Mouse (Mus musculus): ENCODE measurements around the gene Strada.

Gene Strada

GRCm38 (mm10) chr11:106191716-106192115 is 10.3 kb downstream of the Strada start:
- DNase-seq (ENCODE audit: extremely low spot score, low read depth, low spot score): no peak

DNA sequence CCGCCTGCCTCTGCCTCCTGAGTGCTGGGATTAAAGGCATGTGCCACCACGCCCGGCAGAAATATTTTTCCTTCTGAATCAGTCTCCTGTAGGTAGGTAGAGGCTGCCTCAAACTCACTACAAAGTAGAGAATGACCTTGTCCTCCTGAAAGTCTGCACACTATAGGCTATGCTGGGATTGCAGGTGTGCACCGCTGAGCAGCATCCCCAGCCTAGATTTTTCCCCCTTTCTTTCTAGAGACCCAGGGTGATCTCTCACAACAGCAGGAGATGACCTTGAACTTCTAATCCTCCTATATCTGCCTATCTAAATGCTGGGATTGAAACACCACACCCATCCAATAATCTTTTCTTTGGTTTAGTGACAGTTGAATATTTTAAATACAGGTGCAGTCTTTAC is 14.6 kb downstream of the Strada start:
- no peak for DNase-seq (ENCODE audit: extremely low spot score, low read depth, low spot score)

DNA sequence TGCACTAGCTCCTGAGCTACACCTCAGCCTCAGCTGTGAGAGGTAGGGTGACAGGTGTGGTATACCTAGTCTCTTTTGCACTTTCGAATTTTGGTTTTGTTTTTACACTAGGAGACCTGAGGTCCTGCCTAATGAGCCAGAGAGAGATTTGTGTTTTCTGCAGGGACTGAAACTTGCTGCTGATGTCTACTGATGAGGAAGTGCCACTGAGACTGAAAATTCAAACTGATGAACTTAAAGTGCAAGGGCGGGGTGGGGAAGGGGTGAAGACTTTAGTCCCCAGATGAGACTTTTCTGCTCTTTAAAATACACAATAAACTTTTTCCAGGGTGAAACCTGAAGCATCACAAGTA is 21.5 kb downstream of the Strada start:
- no peak for DNase-seq (ENCODE audit: extremely low spot score, low read depth, low spot score)

DNA sequence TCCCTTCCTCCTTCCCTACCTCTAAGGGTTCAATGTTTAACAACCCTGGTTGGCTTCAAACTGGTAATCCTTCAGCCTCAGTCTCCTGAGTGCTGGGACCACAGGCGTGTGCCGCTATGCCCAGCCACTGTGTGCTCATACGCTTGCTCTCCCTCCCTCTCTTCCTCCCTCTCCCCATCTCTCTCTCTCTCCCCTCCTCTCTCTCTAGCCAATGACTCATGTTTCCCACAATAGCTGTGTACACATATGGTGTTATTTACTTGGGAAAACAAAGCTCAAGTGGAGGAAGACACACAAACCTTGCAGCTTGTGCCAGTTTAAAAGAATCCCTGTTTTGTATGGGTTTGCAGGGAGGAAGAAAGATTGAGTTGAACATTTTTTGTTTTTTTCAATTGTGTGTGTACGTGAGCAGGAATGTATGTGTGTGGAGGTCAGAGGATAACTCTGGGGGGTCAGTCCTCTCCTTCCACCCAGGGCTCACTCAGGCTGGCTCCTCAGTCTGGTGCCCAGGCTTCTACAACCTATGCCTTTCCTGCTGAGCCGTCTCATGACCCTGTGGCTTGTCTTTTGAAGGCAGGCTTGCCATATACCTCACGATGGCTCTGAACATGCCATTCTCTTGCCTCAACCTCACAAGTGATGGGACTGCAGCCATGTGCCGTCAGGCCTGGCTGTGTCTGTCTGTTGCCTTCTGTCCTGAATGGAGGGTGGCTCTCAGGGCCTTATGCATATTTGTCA is 22.1 kb downstream of the Strada start:
- DNase-seq (ENCODE audit: extremely low spot score, low read depth, low spot score): no peak

GRCm38 (mm10) chr11:106178036-106178782 is 23.8 kb downstream of the Strada start:
- DNase-seq (ENCODE audit: extremely low spot score, low read depth, low spot score): no peak

- no peak for DNase-seq (ENCODE audit: extremely low spot score, low read depth, low spot score)
Measured at GRCm38 (mm10) chr11:106176372-106176771, 25.6 kb downstream of the Strada start.

- no peak for DNase-seq (ENCODE audit: extremely low spot score, low read depth, low spot score)
Measured at GRCm38 (mm10) chr11:106175081-106175480, 26.9 kb downstream of the Strada start.

GRCm38 (mm10) chr11:106174372-106174771 is 27.6 kb downstream of the Strada start:
- DNase-seq (ENCODE audit: extremely low spot score, low read depth, low spot score): no peak

- no peak for DNase-seq (ENCODE audit: extremely low spot score, low read depth, low spot score)
Measured at GRCm38 (mm10) chr11:106173228-106173627, 28.7 kb downstream of the Strada start.

GRCm38 (mm10) chr11:106170807-106171206 is 31.2 kb downstream of the Strada start:
- DNase-seq (ENCODE audit: extremely low spot score, low read depth, low spot score): no peak

- DNase-seq (ENCODE audit: extremely low spot score, low read depth, low spot score): no peak
Measured at GRCm38 (mm10) chr11:106167435-106167834, 34.5 kb downstream of the Strada start.

DNA sequence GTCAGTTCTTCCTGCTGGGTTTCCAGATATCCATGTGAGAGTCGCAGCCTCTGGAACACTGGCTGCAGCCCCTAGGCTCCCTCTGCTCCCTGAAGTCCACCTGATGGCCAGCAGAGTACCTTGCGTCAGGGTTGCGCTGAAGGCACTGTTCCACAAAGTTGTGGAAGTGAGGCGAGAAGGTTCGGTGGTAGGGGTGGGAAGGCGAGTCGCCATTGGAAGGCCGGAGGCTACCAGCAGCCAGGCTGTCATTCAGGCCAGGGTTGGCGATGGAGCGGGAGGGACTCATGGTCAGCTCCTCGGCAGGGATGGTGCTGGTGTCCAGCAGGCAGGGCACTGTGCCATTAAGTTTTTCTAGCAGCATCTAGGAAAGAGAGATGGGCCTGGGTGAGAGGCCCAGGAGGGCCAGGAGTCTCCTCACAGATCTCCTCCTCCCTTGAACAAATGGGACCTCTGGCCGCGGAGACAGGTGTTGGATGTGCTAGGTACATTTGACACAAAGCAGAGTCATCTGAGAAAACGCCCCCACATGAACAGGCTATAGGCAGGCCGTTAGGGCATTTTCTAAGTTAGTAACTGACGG is 37.3 kb downstream of the Strada start:
- no peak for DNase-seq (ENCODE audit: extremely low spot score, low read depth, low spot score)

- DNase-seq (ENCODE audit: extremely low spot score, low read depth, low spot score): no peak
Measured at GRCm38 (mm10) chr11:106163546-106163945, 38.4 kb downstream of the Strada start.

DNA sequence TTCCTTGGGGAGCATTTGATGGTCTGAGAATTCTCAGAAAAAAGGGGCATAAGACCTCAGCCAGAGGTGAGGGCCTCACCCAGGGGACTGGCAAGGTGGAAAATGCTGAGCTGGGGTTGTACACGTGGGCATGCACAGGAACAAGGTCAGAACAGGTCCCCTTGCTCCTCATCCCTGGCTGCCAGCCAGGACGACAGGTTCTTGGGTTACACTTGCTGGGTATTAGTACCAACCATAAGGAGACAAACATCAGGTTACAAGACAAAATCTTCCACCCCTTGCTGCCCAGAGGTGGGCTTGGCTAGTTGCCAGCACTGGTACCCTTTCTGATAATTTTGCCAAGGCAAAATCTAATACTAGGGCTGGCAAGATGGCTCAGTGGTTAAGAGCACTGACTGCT is 39.7 kb downstream of the Strada start:
- no peak for DNase-seq (ENCODE audit: extremely low spot score, low read depth, low spot score)

- DNase-seq (ENCODE audit: extremely low spot score, low read depth, low spot score): peak; percentile 37
Measured at GRCm38 (mm10) chr11:106160841-106161721, 40.9 kb downstream of the Strada start, which contains the start of the genes Gm10840 and Limd2. Gene Gm10840 (plus strand): TSS chr11:106160850. Gene Limd2 (minus strand): TSS chr11:106160860.

- DNase-seq (ENCODE audit: extremely low spot score, low read depth, low spot score): peak; percentile 37
Measured at GRCm38 (mm10) chr11:106159921-106160840, 41.8 kb downstream of the Strada start.

DNA sequence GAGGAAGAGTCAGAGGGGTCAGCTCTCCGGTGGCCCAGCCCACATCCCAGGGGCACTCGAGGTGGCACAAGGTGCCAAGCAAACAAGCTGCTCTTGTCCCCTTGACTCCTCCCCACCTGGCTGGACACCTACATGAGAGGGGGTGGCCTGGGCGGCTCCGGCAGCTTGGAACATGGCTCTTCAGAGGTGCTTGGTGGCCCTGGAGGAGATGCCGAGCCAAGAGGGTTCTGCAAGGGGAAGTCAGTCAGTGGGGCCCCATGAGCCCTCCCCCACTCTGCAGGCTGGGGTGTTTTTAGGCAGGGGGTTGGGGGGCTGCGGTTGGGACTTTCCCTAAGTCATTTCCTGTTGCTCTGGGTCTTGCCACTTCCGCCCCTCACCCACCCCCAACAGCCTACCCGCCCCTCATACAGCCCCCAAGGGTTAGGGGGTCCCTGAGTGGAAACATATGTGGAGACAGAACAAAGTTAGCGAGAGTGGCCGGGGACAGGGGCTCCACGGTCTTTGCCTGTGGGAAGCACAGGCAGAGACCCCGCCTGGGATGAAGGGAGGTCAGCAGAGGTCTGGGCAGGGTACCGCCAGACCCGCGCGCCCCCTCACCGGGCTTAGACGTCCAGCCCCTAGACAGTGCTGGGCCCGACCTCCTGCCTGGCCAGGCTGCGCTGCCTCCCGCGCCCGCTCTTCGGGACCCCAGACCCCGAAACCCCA is 42.6 kb downstream of the Strada start:
- peak; percentile 35 for DNase-seq (ENCODE audit: extremely low spot score, low read depth, low spot score)

DNA sequence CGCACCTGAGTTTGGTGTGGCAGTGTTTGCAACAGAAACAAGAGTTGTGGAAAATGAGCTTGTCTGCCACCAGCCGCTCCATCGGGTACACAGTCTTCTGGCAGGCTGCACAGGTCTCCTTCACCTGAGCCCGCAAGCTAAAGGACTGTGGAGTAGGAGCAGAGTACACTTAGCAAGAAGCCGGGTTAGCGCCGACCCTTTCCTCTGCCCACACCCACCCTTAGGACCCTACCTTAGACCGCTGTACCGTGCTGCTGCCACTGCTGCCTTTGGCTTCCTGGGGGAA is 43.1 kb downstream of the Strada start:
- no peak for DNase-seq (ENCODE audit: extremely low spot score, low read depth, low spot score)

DNA sequence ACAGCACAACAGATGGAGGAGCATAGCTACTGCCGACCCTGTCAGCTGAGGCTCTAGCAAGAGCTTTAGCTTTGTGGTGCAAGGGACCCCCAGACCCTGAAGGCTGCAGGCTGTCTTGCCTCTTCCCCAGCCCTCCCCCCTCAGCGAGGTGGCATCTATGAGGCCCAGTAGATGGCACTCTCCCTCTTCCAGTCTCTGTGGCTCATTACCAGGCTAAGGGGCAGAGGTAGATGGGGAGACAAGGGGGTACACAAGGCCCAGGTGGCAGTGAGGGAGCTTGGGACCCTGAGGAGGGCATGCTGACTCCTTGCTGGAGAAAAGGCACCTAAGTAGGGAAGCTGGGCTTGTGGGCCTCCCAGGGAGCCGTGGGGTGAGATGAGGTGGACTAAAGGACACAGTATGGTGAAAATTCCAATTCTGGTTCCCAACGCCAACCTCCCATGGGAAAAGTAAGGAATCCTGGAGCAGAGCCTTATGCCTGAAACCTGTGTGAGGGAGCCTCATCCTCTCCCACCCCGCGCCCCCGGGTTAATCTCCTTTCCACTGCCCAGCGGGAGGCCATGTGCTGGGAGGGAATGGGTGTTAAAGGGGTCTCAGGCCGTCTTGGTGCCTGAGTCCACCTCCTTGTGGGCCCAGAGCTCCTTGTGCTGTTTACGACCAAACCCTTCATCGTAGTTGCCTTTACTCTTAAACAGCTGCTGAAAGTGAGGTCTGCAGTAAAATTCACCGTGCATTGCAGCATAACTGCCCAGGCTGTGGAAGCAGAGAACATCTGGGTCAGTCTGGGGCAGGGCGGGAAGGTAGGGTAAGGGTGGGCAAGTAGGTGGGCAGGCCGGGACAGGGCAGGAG is 43.7 kb downstream of the Strada start:
- no peak for DNase-seq (ENCODE audit: extremely low spot score, low read depth, low spot score)

All from hindlimb bud, embryonic 11.5 days (tissue).